ENCODE assay signal across 7 mouse cellular contexts in genomic region chr5:136929073-136929472, GRCm38 (mm10). TPM values are rescaled to one million over a fixed set of nuclear protein-coding genes. Genes with fewer than 3 reads are reported as not detected.
DNase-seq lines count a peak whose midpoint lies in the region; ATAC-seq lines count a peak whose summit lies in the region.

No protein-coding gene starts in this region.

- intact Hi-C loops in left cerebral cortex, postnatal 4 days (cut with DNase I), result no loop called here

- H3K27me3 ChIP-seq in embryonic facial prominence, embryonic 10.5 days (replicated peaks; ENCODE audit: low read depth, poor library complexity, severe bottlenecking), result no peaks in the 10 kb centered on the region
- no peaks in the 10 kb centered on the region for H3K27me3 ChIP-seq in midbrain, embryonic 13.5 days

- peak; percentile 87 for ATAC-seq in midbrain, embryonic 13.5 days

- peak overlapping the region; percentile 79 for H3K27ac ChIP-seq in embryonic facial prominence, embryonic 10.5 days (replicated peaks)
- peak overlapping the region; percentile 53 for H3K27ac ChIP-seq in midbrain, embryonic 13.5 days

- peaks cover 5% of the 10 kb centered on the region for H3K4me1 ChIP-seq in embryonic facial prominence, embryonic 10.5 days
- H3K4me1 ChIP-seq in midbrain, embryonic 13.5 days (replicated peaks), result peaks cover 4% of the 10 kb centered on the region; the same call in 1 of the 2 replicates

- no peak overlapping the region for H3K9ac ChIP-seq in midbrain, embryonic 13.5 days (replicated peaks)

- no peaks in the 10 kb centered on the region for H3K9me3 ChIP-seq in embryonic facial prominence, embryonic 10.5 days
- H3K9me3 ChIP-seq in midbrain, embryonic 13.5 days, result no peaks in the 10 kb centered on the region

- peak; percentile 89 for DNase-seq in adrenal gland, postnatal 14 days
- DNase-seq in embryonic facial prominence, embryonic 10.5 days (ENCODE audit: low spot score), result peak; percentile 89
- peak; percentile 74 to 92 for DNase-seq in heart, adult 18-20 months
- peak; percentile 78 for DNase-seq in kidney, adult 11 months
- peak; percentile 85 for DNase-seq in left cerebral cortex, postnatal 4 days
- DNase-seq in spleen, adult 12 weeks (ENCODE audit: low spot score), result peak; percentile 47

- no peak overlapping the region for H3K4me3 ChIP-seq in embryonic facial prominence, embryonic 10.5 days
- H3K4me3 ChIP-seq in midbrain, embryonic 13.5 days (replicated peaks), result no peak overlapping the region

- H3K4me2 ChIP-seq in midbrain, embryonic 13.5 days (replicated peaks), result no peak overlapping the region

- WGBS in embryonic facial prominence, embryonic 10.5 days, result 21% methylated on average over 4 of the region's 4 CpGs
- 20% methylated on average over 4 of the region's 4 CpGs for WGBS in midbrain, embryonic 13.5 days

- H3K36me3 ChIP-seq in embryonic facial prominence, embryonic 10.5 days (replicated peaks), result peaks cover 13% of the 10 kb centered on the region
- peaks cover 5% of the 10 kb centered on the region; the same call in 1 of the 2 replicates for H3K36me3 ChIP-seq in midbrain, embryonic 13.5 days

RNA-seq across cellular contexts. Expression of gene Ift22, which starts 21.1 kb away (rescaled TPM):
- 24.9 and 26.4 TPM in 2 replicates for total RNA-seq in adrenal gland, postnatal 14 days (2021)
- polyA plus RNA-seq in embryonic facial prominence, embryonic 10.5 days (2016; fragmentation: Nextera tagmentation; extraction: Ambion mirVana), result 77.9 and 86.1 TPM in 2 replicates
- 10 to 100 TPM in 1 of 2 experiments, 1 to 10 TPM in 1; 8.9 to 10.0 TPM for total RNA-seq in heart, adult 18-20 months (2021)
- total RNA-seq in left cerebral cortex, postnatal 4 days (2021), result 10 to 100 TPM; 51.2 to 56.2 TPM
- polyA plus RNA-seq in midbrain, embryonic 13.5 days (2015; fragmentation: Nextera tagmentation; extraction: Ambion mirVana), result 119 and 125 TPM in 2 replicates

RNA-seq across cellular contexts. Expression of gene Fis1, which starts 24.0 kb away (rescaled TPM):
- 136 TPM in 2 replicates for total RNA-seq in adrenal gland, postnatal 14 days (2021)
- polyA plus RNA-seq in embryonic facial prominence, embryonic 10.5 days (2016; fragmentation: Nextera tagmentation; extraction: Ambion mirVana), result 267 and 272 TPM in 2 replicates
- total RNA-seq in heart, adult 18-20 months (2021), result 100 to 1,000 TPM; 190 to 205 TPM
- 100 to 1,000 TPM; 193 to 195 TPM for total RNA-seq in left cerebral cortex, postnatal 4 days (2021)
- polyA plus RNA-seq in midbrain, embryonic 13.5 days (2015; fragmentation: Nextera tagmentation; extraction: Ambion mirVana), result 389 and 412 TPM in 2 replicates

RNA-seq across cellular contexts. Expression of gene Cldn15, which starts 37.3 kb away (rescaled TPM):
- 13.5 and 14.7 TPM in 2 replicates for total RNA-seq in adrenal gland, postnatal 14 days (2021)
- 0.10 and 0.29 TPM in 2 replicates for polyA plus RNA-seq in embryonic facial prominence, embryonic 10.5 days (2016; fragmentation: Nextera tagmentation; extraction: Ambion mirVana)
- total RNA-seq in heart, adult 18-20 months (2021), result 1 to 10 TPM; 5.1 to 8.4 TPM
- under 1 TPM; 0.46 to 0.54 TPM for total RNA-seq in left cerebral cortex, postnatal 4 days (2021)
- 0.16 and 0.35 TPM in 2 replicates for polyA plus RNA-seq in midbrain, embryonic 13.5 days (2015; fragmentation: Nextera tagmentation; extraction: Ambion mirVana)

RNA-seq across cellular contexts. Expression of gene Col26a1, which starts 46.1 kb away (rescaled TPM):
- total RNA-seq in adrenal gland, postnatal 14 days (2021), result 3.3 and 5.6 TPM in 2 replicates
- 103 and 118 TPM in 2 replicates for polyA plus RNA-seq in embryonic facial prominence, embryonic 10.5 days (2016; fragmentation: Nextera tagmentation; extraction: Ambion mirVana)
- total RNA-seq in heart, adult 18-20 months (2021), result not detected
- total RNA-seq in left cerebral cortex, postnatal 4 days (2021), result 10 to 100 TPM; 28.0 to 28.6 TPM
- 14.0 and 19.0 TPM in 2 replicates for polyA plus RNA-seq in midbrain, embryonic 13.5 days (2015; fragmentation: Nextera tagmentation; extraction: Ambion mirVana)

RNA-seq across cellular contexts. Expression of gene Plod3, which starts 57.7 kb away (rescaled TPM):
- total RNA-seq in adrenal gland, postnatal 14 days (2021), result 54.9 and 57.8 TPM in 2 replicates
- 42.6 and 44.6 TPM in 2 replicates for polyA plus RNA-seq in embryonic facial prominence, embryonic 10.5 days (2016; fragmentation: Nextera tagmentation; extraction: Ambion mirVana)
- 10 to 100 TPM; 33.2 to 35.8 TPM for total RNA-seq in heart, adult 18-20 months (2021)
- total RNA-seq in left cerebral cortex, postnatal 4 days (2021), result 10 to 100 TPM; 46.7 to 52.1 TPM
- 34.8 and 35.1 TPM in 2 replicates for polyA plus RNA-seq in midbrain, embryonic 13.5 days (2015; fragmentation: Nextera tagmentation; extraction: Ambion mirVana)
